Mouse (Mus musculus) thymus, postnatal 14 days (tissue): ENCODE measurements around the gene Cs.

Experiments used
- DNase-seq: peaks from one replicate; pipeline ENCODE4 v3.0.0; 2021

Gene Cs

GRCm38 (mm10) chr10:128411211-128412054 lies 73.9 kb downstream of the Cs start, which contains the start of the genes Nabp2 and Rnf41:
Nabp2 (minus strand) TSS chr10:128411492.
Rnf41 (plus strand) TSS chr10:128411657.
- peak; percentile 98 for DNase-seq

- peak; percentile 30 for DNase-seq
Measured at GRCm38 (mm10) chr10:128412055-128412381, 74.5 kb downstream of the Cs start.
